Mouse (Mus musculus) heart, postnatal 0 days (tissue): ENCODE measurements at regions not wholly inside any gene's neighbourhood (a gene's known extent, or its start where the extent isn't known, plus 50 kb on each side); places are given as distances from the start of the nearest gene placed in this dataset.

Source experiments
- ATAC-seq: fragments of 200-750 bp; cut with Nextera tagmentation; 2 replicates; pipeline ENCODE4 v1.8.0; 2017; ENCODE audit warnings: low read depth, moderate number of reproducible peaks, moderate library complexity; ENCODE audit not compliant: insufficient read depth
- DNase-seq: peaks from one replicate; pipeline ENCODE4 v3.0.0-alpha.2; 2016; ENCODE audit warnings: low spot score
- H3K27ac ChIP-seq: fragments of 300-500 bp; sonication (generic); 2 replicates; pipeline ENCODE4 v1.5.1; 2014; ENCODE audit warnings: low read depth, mild to moderate bottlenecking
- H3K27me3 ChIP-seq: fragments of 300-500 bp; sonication (generic); 2 replicates; pipeline ENCODE4 v1.6.1; 2014; ENCODE audit warnings: low read length, mixed read lengths; ENCODE audit not compliant: control insufficient read depth, insufficient read depth
- H3K36me3 ChIP-seq: fragments of 300-500 bp; sonication (generic); replicated peaks from 2 replicates; pipeline ENCODE4 v1.6.1; 2014; ENCODE audit warnings: low read length, mixed read lengths; ENCODE audit not compliant: control insufficient read depth, insufficient read depth
- H3K4me1 ChIP-seq: fragments of 300-500 bp; sonication (generic); 2 replicates; pipeline ENCODE4 v1.6.1; 2014; ENCODE audit warnings: antibody characterized with exemption; ENCODE audit not compliant: control insufficient read depth, insufficient read depth
- H3K4me2 ChIP-seq: fragments of 300-500 bp; sonication (generic); 2 replicates; pipeline ENCODE4 v1.6.1; 2014; ENCODE audit warnings: low read depth, mild to moderate bottlenecking, low read length, moderate library complexity
- H3K4me3 ChIP-seq: fragments of 300-500 bp; sonication (generic); 2 replicates; pipeline ENCODE4 v1.5.1; 2014; ENCODE audit warnings: low read depth, low read length
- H3K9ac ChIP-seq: fragments of 300-500 bp; sonication (generic); replicated peaks from 2 replicates; pipeline ENCODE4 v1.6.1; 2014; ENCODE audit warnings: low read depth, low read length, mixed read lengths
- H3K9me3 ChIP-seq: fragments of 300-500 bp; sonication (generic); replicated peaks from 2 replicates; pipeline ENCODE4 v1.6.1; 2016; ENCODE audit warnings: low read length; ENCODE audit not compliant: control insufficient read depth
- CTCF ChIP-seq: IDR thresholded peaks from 2 replicates; pipeline ENCODE4 v1.5.1; 2016; ENCODE audit warnings: antibody characterized with exemption, control low read depth, low read depth
- EP300 ChIP-seq: IDR thresholded peaks from 2 replicates; pipeline ENCODE4 v1.6.1; 2016; ENCODE audit warnings: antibody characterized with exemption, low read depth
- WGBS: fragments of 180-500 bp; shearing (Covaris S2); extraction: QIAGEN DNeasy Blood & Tissue Kit; methylation state at CpG from one replicate; pipeline ENCODE4 v1.1.7; 2014; 5-methylcytosine and 5-hydroxymethylcytosine counted together

DNA sequence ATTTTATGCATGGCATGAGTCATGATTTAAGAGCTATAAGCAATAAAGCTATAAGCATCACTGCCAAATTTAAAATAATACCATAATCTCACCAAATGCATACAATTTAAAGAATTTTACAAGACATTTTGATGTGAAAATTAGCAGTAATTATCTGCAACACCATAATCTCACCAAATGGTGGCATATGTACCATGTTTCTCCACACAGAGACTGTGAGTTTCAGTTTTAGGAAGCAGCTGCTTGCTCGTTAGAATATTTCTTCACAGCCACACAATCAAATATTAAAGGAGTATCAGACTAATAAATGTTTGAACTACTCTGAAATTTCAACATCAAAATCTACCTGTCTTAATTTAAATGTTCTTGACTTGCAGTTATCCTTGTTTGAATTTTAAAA is 1472.9 kb upstream of the Tenm3 start:
- H3K4me2 ChIP-seq: no peak overlapping the region
- no peak overlapping the region for H3K27ac ChIP-seq
- H3K4me3 ChIP-seq: no peak overlapping the region
- no peaks in the 10 kb centered on the region for H3K4me1 ChIP-seq
- no peaks in the 10 kb centered on the region for H3K27me3 ChIP-seq
- TF ChIP-seq CTCF: no peak
- no peak for TF ChIP-seq EP300
- ATAC-seq (no peak), DNase-seq (no peak)
- 43% methylated on average over 1 of the region's 1 CpGs for WGBS
- no peaks in the 10 kb centered on the region for H3K9me3 ChIP-seq
- no peak overlapping the region for H3K9ac ChIP-seq
- H3K36me3 ChIP-seq: no peaks in the 10 kb centered on the region

DNA sequence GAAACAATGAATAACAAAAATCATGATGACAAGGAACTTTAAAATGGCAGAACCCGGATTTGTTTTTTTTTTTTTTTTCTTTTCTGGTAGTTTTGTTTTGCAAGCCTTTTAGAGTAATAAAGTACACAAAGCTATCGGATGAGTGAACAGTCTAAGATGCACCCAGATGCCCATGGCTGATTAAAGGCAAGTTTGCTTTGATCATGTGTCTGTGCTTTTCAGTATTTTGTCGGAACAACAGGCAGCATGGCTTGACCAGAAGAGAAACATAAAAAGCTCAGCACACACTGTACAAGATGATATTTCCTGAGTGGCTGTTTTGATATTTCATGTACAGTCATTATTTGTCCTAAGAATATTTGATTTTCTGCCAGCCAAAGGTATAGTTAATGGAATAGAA is 1466.6 kb upstream of the Tenm3 start:
- TF ChIP-seq CTCF (no peak), EP300 (no peak)
- Histone ChIP-seq H3K4me3 (no peak overlapping the region), H3K9ac (no peak overlapping the region), H3K36me3 (no peaks in the 10 kb centered on the region), H3K27me3 (no peaks in the 10 kb centered on the region), H3K27ac (no peak overlapping the region), H3K4me2 (no peak overlapping the region), H3K9me3 (no peaks in the 10 kb centered on the region), H3K4me1 (no peaks in the 10 kb centered on the region)
- DNase-seq (no peak), ATAC-seq (no peak)
- WGBS: 69% methylated on average over 3 of the region's 3 CpGs

- Histone ChIP-seq H3K4me2 (no peak overlapping the region), H3K27ac (no peak overlapping the region), H3K4me1 (no peaks in the 10 kb centered on the region), H3K27me3 (no peaks in the 10 kb centered on the region), H3K9ac (no peak overlapping the region), H3K9me3 (no peaks in the 10 kb centered on the region), H3K4me3 (no peak overlapping the region), H3K36me3 (no peaks in the 10 kb centered on the region)
- no peak for DNase-seq
- ATAC-seq: no peak
- WGBS: 36% methylated on average over 6 of the region's 6 CpGs
- TF ChIP-seq EP300 (no peak), CTCF (no peak)
These were observed 1456.6 kb upstream of the Tenm3 start for GRCm38 (mm10) chr8:50300316-50300715.

- ATAC-seq: peak; percentile 33; the same call in 1 of the 2 replicates
- no peak overlapping the region for H3K27ac ChIP-seq
- no peaks in the 10 kb centered on the region for H3K27me3 ChIP-seq
- no peak overlapping the region for H3K4me2 ChIP-seq
- H3K36me3 ChIP-seq: no peaks in the 10 kb centered on the region
- H3K9ac ChIP-seq: no peak overlapping the region
- 6% methylated on average over 4 of the region's 4 CpGs for WGBS
- TF ChIP-seq CTCF (peak; percentile 89), EP300 (no peak)
- no peaks in the 10 kb centered on the region for H3K4me1 ChIP-seq
- H3K4me3 ChIP-seq: no peak overlapping the region
- no peaks in the 10 kb centered on the region for H3K9me3 ChIP-seq
- DNase-seq: peak; percentile 75
These were observed 1449.8 kb upstream of the Tenm3 start for GRCm38 (mm10) chr8:50293501-50293900.

GRCm38 (mm10) chr8:50292158-50292557 is 1448.4 kb upstream of the Tenm3 start:
- Histone ChIP-seq H3K27ac (no peak overlapping the region), H3K4me2 (no peak overlapping the region), H3K9me3 (no peaks in the 10 kb centered on the region), H3K4me3 (no peak overlapping the region), H3K27me3 (no peaks in the 10 kb centered on the region), H3K9ac (no peak overlapping the region), H3K4me1 (no peaks in the 10 kb centered on the region), H3K36me3 (no peaks in the 10 kb centered on the region)
- TF ChIP-seq EP300: no peak
- peak; percentile 70 for TF ChIP-seq CTCF
- DNase-seq (peak; percentile 36), ATAC-seq (no peak)
- WGBS: 34% methylated on average over 7 of the region's 7 CpGs

DNA sequence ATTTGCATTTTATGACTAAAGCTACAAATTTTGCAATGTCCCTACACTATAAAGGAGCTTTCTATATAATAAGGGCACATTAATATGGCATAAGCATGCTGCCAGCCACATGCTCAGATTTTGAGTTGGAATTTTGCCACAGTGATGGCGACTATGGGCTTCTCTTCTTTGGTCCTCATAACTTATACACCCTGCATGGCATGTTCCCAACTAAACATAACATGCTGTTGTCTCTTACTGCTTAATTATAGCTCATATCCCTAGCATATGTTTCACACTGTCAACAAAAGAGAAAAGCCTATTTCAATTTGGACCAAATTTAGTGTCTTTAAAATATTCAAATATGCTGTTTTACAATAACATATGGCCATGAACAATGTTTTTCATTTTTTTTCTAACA is 1432.6 kb upstream of the Tenm3 start:
- no peaks in the 10 kb centered on the region for H3K4me1 ChIP-seq
- no peak for TF ChIP-seq CTCF
- DNase-seq (no peak), ATAC-seq (no peak)
- no peaks in the 10 kb centered on the region for H3K27me3 ChIP-seq
- H3K9ac ChIP-seq: no peak overlapping the region
- no peaks in the 10 kb centered on the region for H3K9me3 ChIP-seq
- no peak overlapping the region for H3K27ac ChIP-seq
- no peak overlapping the region for H3K4me3 ChIP-seq
- no peaks in the 10 kb centered on the region for H3K36me3 ChIP-seq
- 64% methylated on average over 1 of the region's 1 CpGs for WGBS
- no peak overlapping the region for H3K4me2 ChIP-seq
